Mouse (Mus musculus): ENCODE measurements around the gene Rnf157.

DNA sequence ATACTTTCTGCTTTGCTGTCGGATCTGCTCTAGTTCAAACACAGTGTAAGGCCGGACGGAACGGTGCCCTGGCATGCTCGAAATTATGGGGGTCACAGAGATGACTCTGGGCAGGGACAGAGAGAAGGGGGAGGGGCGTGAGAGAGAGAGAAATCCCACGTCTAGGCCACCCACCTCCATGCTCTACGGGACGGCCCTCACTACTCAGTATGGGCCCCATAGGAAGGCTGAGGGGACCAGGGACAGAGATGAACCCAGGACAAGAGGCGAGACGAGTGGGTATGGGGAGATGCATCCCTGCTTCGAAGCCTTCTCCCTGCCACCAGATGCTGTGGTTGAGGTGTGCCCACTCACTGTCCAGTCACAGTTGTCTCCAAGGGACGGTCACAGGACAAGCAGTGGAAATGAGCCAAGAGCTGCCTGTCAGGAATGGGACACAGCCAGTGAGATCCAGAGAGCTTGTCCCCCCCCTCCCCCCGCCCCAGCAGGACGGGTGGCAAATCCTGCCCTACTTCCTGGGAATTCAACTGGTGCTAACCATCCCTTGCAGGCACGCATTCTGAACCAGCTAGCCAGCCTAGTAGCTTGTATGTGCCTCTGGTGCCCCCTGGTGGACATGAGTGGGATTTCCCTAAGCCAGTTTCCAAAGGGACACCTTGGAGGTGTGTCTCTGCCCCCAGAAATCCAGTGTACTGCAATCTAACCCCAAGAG is 32.9 kb upstream of the Rnf157 start:
- TF ChIP-seq CTCF (IDR thresholded peaks at IDR 0.05; ENCODE audit: borderline replicate concordance, insufficient read depth, low read length), result peak; percentile 93
- no peak for TF ChIP-seq POLR2A (IDR thresholded peaks at IDR 0.05; ENCODE audit: low read depth, low read length)
